Mouse (Mus musculus) megakaryocyte, embryonic 14.5 days (primary cell): ENCODE measurements at regions not wholly inside any gene's neighbourhood (a gene's known extent, or its start where the extent isn't known, plus 50 kb on each side); places are given as distances from the start of the nearest gene placed in this dataset.

Experiments used
- FLI1 ChIP-seq: IDR thresholded peaks from 2 replicates; pipeline ENCODE4 v1.6.1; 2012; ENCODE audit warnings: low read length, inconsistent platforms, mixed read lengths
- GATA1 ChIP-seq: IDR thresholded peaks from 3 replicates; pipeline ENCODE4 v1.6.1; 2012; ENCODE audit warnings: mixed read lengths, low read length, inconsistent platforms, borderline replicate concordance

- TF ChIP-seq FLI1 (no peak), GATA1 (no peak)
Observed at GRCm38 (mm10) chr12:56404833-56405232, 59.1 kb upstream of the Mbip start.
